Mouse (Mus musculus) limb, embryonic 12.5 days (tissue): ENCODE results near the gene Asb18. TPM values are rescaled to one million over a fixed set of nuclear protein-coding genes. Genes with fewer than 3 reads are reported as not detected.

Experiments
- ATAC-seq: fragments of 200-750 bp; cut with Nextera tagmentation; 2 replicates; pipeline ENCODE4 v1.8.0; 2017; ENCODE audit warnings: low read depth, moderate TSS enrichment; ENCODE audit not compliant: insufficient number of reproducible peaks, insufficient read depth, low FRiP score, low TSS enrichment
- H3K27ac ChIP-seq: fragments of 300-500 bp; sonication (generic); 2 replicates; pipeline ENCODE4 v1.5.1; 2016; ENCODE audit warnings: mild to moderate bottlenecking, moderate library complexity
- H3K27me3 ChIP-seq: fragments of 300-500 bp; sonication (generic); 2 replicates; pipeline ENCODE4 v1.6.1; 2016; ENCODE audit warnings: mild to moderate bottlenecking, moderate library complexity
- H3K36me3 ChIP-seq: fragments of 300-500 bp; sonication (generic); 2 replicates; pipeline ENCODE4 v1.6.1; 2016; ENCODE audit warnings: mild to moderate bottlenecking, moderate library complexity
- H3K4me1 ChIP-seq: fragments of 300-500 bp; sonication (generic); replicated peaks from 2 replicates; pipeline ENCODE4 v1.6.1; 2016
- H3K4me2 ChIP-seq: fragments of 300-500 bp; sonication (generic); 2 replicates; pipeline ENCODE4 v1.6.1; 2016; ENCODE audit warnings: mild to moderate bottlenecking, moderate library complexity
- H3K4me3 ChIP-seq: fragments of 300-500 bp; sonication (generic); replicated peaks from 2 replicates; pipeline ENCODE4 v1.5.1; 2016; ENCODE audit warnings: mild to moderate bottlenecking
- H3K9ac ChIP-seq: fragments of 300-500 bp; sonication (generic); replicated peaks from 2 replicates; pipeline ENCODE4 v1.6.1; 2016; ENCODE audit warnings: mild to moderate bottlenecking, moderate library complexity
- H3K9me3 ChIP-seq: fragments of 300-500 bp; sonication (generic); 2 replicates; pipeline ENCODE4 v1.6.1; 2016; ENCODE audit warnings: mild to moderate bottlenecking, moderate library complexity
- WGBS: fragments of 180-500 bp; shearing (Covaris S2); methylation state at CpG from one replicate; pipeline ENCODE4 v1.1.7; 2016; 5-methylcytosine and 5-hydroxymethylcytosine counted together
- polyA plus RNA-seq: library from polyadenylated mRNA; unstranded; fragments of >200 nt; fragmentation: Nextera tagmentation; extraction: Ambion mirVana; gene quantifications from 2 replicates; pipeline ENCODE4 v1.2.1, GENCODE M21; 2016

The Asb18 gene
- polyA plus RNA-seq, 1 experiment from 2014 or later, result 0.05 TPM

DNA sequence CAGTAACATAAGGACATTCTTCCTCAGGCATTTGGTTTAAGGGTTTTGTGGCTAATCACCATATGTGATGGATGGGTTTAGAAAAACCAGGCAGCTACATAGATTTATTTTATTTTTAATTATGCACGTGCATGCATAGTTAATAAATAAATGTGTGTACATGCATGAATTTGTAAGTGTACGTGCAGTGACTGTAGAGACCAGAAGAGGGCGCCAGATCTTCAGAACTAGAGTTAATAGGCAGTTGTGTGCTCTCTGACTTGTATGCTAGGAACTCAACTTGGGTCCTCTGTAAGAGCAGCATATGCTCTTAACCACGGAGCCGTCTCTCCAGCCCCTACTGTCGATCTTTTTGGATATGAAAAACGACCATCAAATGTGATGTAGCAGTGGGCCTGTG is 1.6 kb downstream of the Asb18 start:
- Histone ChIP-seq H3K4me2 (no peak overlapping the region), H3K27me3 (peaks cover under 1% of the 10 kb centered on the region; the same call in 1 of the 2 replicates), H3K36me3 (no peaks in the 10 kb centered on the region), H3K4me3 (no peak overlapping the region), H3K9ac (no peak overlapping the region), H3K4me1 (no peaks in the 10 kb centered on the region), H3K27ac (no peak overlapping the region), H3K9me3 (0 out of 2 replicates have a peak, but pooled peaks cover 7% of the 10 kb centered on the region)
- WGBS, result 68% methylated on average over 7 of the region's 7 CpGs
- no peak for ATAC-seq

DNA sequence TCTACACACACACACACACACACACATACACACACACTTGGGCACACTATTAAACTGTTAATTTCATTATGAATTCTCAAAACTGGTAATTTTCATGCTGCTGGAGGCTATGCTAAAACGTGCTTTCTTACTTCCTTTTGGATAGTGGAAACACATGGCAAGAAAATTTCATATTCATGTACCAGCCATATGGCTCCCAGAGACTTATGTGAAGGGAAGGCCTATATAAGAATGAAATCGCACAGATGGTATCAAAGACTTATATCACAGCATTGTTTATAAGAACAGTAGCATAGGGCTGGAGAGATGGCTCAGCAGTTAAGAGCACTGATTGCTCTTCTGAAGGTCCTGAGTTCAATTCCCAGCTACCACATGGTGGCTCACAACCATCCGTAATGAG is 2.3 kb downstream of the Asb18 start:
- ATAC-seq, result no peak
- WGBS, result 73% methylated on average over 3 of the region's 3 CpGs
- H3K27ac ChIP-seq, result no peak overlapping the region

GRCm38 (mm10) chr1:90010077-90010476 is 4.4 kb downstream of the Asb18 start:
- no peak for ATAC-seq
- no peak overlapping the region for H3K9ac ChIP-seq
- no peaks in the 10 kb centered on the region for H3K4me1 ChIP-seq
- WGBS, result 78% methylated on average over 1 of the region's 1 CpGs
- 0 out of 2 replicates have a peak, but pooled peaks cover 7% of the 10 kb centered on the region for H3K9me3 ChIP-seq
- H3K4me3 ChIP-seq, result no peak overlapping the region
- no peak overlapping the region for H3K27ac ChIP-seq
- H3K36me3 ChIP-seq, result no peaks in the 10 kb centered on the region
- peaks cover 6% of the 10 kb centered on the region; the same call in 1 of the 2 replicates for H3K27me3 ChIP-seq
- no peak overlapping the region for H3K4me2 ChIP-seq

More for the DNA sequence above, 2.3 kb downstream of the Asb18 start:
- Histone ChIP-seq H3K4me1 (no peaks in the 10 kb centered on the region), H3K4me3 (no peak overlapping the region), H3K27me3 (peaks cover 3% of the 10 kb centered on the region; the same call in 1 of the 2 replicates), H3K9ac (no peak overlapping the region), H3K9me3 (0 out of 2 replicates have a peak, but pooled peaks cover 7% of the 10 kb centered on the region), H3K36me3 (no peaks in the 10 kb centered on the region), H3K4me2 (no peak overlapping the region)

GRCm38 (mm10) chr1:90009188-90009587 is 5.3 kb downstream of the Asb18 start:
- WGBS, result 88% methylated on average over 3 of the region's 3 CpGs
- ATAC-seq, result no peak
- Histone ChIP-seq H3K36me3 (no peaks in the 10 kb centered on the region), H3K27me3 (peaks cover 12% of the 10 kb centered on the region), H3K4me2 (no peak overlapping the region), H3K4me3 (no peak overlapping the region), H3K27ac (no peak overlapping the region), H3K9ac (no peak overlapping the region), H3K9me3 (0 out of 2 replicates have a peak, but pooled peaks cover 7% of the 10 kb centered on the region), H3K4me1 (no peaks in the 10 kb centered on the region)

DNA sequence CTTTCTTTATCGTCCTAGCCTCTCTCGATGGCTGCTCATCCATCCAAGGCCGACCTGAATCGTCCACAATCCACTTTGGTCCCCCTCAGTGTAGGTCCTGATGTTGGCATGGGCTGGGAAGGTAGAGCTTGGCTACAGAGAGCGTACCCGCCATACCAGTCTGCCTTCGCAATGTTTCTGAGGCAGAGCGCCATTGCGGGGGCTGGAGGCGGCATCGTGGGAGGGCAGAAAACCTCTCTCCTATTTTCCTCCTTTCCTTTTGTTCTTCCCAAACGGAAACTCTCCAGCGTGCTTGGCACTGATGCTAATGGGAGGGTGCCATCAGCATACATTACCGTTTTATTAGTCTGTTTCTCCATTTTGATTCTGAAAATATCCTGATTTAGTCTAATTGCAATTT is 7.8 kb downstream of the Asb18 start:
- 76% methylated on average over 14 of the region's 14 CpGs for WGBS
- Histone ChIP-seq H3K9ac (no peak overlapping the region), H3K4me1 (no peaks in the 10 kb centered on the region), H3K36me3 (no peaks in the 10 kb centered on the region), H3K4me2 (no peak overlapping the region), H3K27ac (no peak overlapping the region), H3K4me3 (no peak overlapping the region), H3K27me3 (peaks cover 12% of the 10 kb centered on the region), H3K9me3 (no peaks in the 10 kb centered on the region)
- no peak for ATAC-seq

GRCm38 (mm10) chr1:90000981-90001380 is 13.5 kb downstream of the Asb18 start:
- H3K4me1 ChIP-seq, result 0 out of 2 replicates have a peak, but pooled peaks cover 4% of the 10 kb centered on the region
- H3K36me3 ChIP-seq, result no peaks in the 10 kb centered on the region
- H3K4me3 ChIP-seq, result no peak overlapping the region
- H3K27me3 ChIP-seq, result peaks cover 29% of the 10 kb centered on the region
- H3K9me3 ChIP-seq, result no peaks in the 10 kb centered on the region
- no peak overlapping the region for H3K27ac ChIP-seq
- H3K9ac ChIP-seq, result no peak overlapping the region
- ATAC-seq, result no peak
- 50% methylated on average over 5 of the region's 5 CpGs for WGBS
- no peak overlapping the region for H3K4me2 ChIP-seq

GRCm38 (mm10) chr1:89999858-90000257 is 14.6 kb downstream of the Asb18 start:
- Histone ChIP-seq H3K4me3 (no peak overlapping the region), H3K9ac (no peak overlapping the region), H3K9me3 (no peaks in the 10 kb centered on the region), H3K4me2 (no peak overlapping the region), H3K27me3 (peaks cover 40% of the 10 kb centered on the region), H3K36me3 (no peaks in the 10 kb centered on the region), H3K27ac (no peak overlapping the region), H3K4me1 (0 out of 2 replicates have a peak, but pooled peaks cover 4% of the 10 kb centered on the region)
- WGBS, result 83% methylated on average over 3 of the region's 3 CpGs
- no peak for ATAC-seq

GRCm38 (mm10) chr1:89998696-89999095 is 15.8 kb downstream of the Asb18 start:
- Histone ChIP-seq H3K27me3 (peaks cover 46% of the 10 kb centered on the region), H3K4me1 (0 out of 2 replicates have a peak, but pooled peaks cover 4% of the 10 kb centered on the region), H3K27ac (no peak overlapping the region), H3K9me3 (no peaks in the 10 kb centered on the region), H3K4me3 (no peak overlapping the region), H3K9ac (no peak overlapping the region), H3K4me2 (no peak overlapping the region), H3K36me3 (no peaks in the 10 kb centered on the region)
- 60% methylated on average over 2 of the region's 2 CpGs for WGBS
- ATAC-seq, result no peak

DNA sequence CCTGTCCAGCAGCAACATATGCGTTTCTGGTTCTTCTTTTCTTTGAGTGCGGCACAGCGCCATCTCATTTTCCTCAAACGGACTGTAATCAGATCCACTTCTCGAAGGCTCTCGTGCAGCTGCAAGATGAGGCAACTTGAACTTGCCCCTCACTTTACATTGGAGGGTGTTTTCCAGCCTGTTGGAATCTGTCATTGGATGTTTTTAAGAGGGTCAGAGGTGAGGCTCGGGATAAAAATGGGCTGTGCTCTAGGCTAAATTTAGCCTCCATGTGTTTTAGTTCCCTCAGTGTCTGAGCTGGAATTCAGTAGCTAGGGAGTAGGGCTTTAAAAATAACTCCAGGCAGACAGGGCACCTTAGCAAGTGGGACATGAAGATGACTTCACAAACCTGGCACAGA is 16.4 kb downstream of the Asb18 start:
- no peak for ATAC-seq
- Histone ChIP-seq H3K9ac (no peak overlapping the region), H3K9me3 (no peaks in the 10 kb centered on the region), H3K4me3 (no peak overlapping the region), H3K36me3 (no peaks in the 10 kb centered on the region), H3K27me3 (peaks cover 52% of the 10 kb centered on the region), H3K27ac (no peak overlapping the region), H3K4me1 (0 out of 2 replicates have a peak, but pooled peaks cover 4% of the 10 kb centered on the region), H3K4me2 (no peak overlapping the region)
- WGBS, result 37% methylated on average over 7 of the region's 7 CpGs

DNA sequence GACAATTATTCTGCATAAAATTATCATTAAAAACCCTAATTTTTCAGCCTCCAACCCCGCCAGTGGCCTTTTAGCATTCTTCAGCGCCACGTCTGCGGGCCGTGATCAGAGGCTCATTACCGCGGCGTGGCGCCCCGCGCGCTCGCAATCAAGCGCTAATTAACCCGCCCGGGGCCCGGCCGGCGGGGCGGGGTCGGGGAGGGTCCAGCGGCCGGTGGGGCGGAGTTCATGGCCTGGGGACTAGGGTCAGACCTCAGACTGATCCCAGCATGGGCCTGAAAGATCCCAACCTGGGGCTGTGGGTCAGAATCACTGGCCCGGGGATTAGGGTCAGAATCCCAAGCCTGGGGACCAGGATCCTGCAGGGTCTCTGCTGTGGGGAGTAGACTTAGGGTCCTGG is 22.2 kb downstream of the Asb18 start:
- Histone ChIP-seq H3K9ac (no peak overlapping the region), H3K36me3 (no peaks in the 10 kb centered on the region), H3K4me1 (peaks cover 10% of the 10 kb centered on the region; the same call in 1 of the 2 replicates), H3K9me3 (no peaks in the 10 kb centered on the region), H3K4me3 (peak overlapping the region; percentile 29), H3K27ac (no peak overlapping the region), H3K27me3 (peaks cover 71% of the 10 kb centered on the region), H3K4me2 (peak overlapping the region; percentile 58)
- WGBS, result 2% methylated on average over 25 of the region's 25 CpGs
- ATAC-seq, result peak; percentile 31; the same call in 1 of the 2 replicates

DNA sequence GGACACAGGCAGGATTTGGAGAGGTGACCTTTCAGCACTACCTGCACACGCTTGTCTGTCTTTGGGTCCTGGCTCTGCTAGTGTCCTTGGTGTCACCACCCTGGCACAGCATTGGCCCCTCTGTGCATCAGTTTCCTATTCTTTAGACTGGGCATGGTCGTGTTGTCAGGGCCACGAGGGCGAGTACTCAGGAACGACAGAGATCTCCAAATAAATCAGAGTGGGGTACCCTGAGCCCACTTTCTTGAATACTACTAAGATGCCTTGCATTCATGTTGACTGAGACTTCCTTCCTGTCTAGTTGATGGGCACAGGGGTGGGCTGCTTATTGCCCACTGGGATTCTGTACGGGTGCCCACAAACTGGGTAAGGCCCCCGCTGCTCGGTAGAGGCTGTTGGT is 37.2 kb downstream of the Asb18 start:
- Histone ChIP-seq H3K9ac (no peak overlapping the region), H3K27ac (no peak overlapping the region), H3K4me3 (no peak overlapping the region), H3K4me2 (no peak overlapping the region), H3K27me3 (peaks cover 20% of the 10 kb centered on the region), H3K9me3 (no peaks in the 10 kb centered on the region), H3K36me3 (no peaks in the 10 kb centered on the region), H3K4me1 (no peaks in the 10 kb centered on the region)
- 85% methylated on average over 8 of the region's 8 CpGs for WGBS
- no peak for ATAC-seq

GRCm38 (mm10) chr1:89976411-89976810 is 38.1 kb downstream of the Asb18 start:
- Histone ChIP-seq H3K27ac (no peak overlapping the region), H3K9ac (no peak overlapping the region), H3K4me1 (no peaks in the 10 kb centered on the region), H3K27me3 (peaks cover 28% of the 10 kb centered on the region), H3K36me3 (no peaks in the 10 kb centered on the region), H3K9me3 (no peaks in the 10 kb centered on the region), H3K4me3 (no peak overlapping the region), H3K4me2 (no peak overlapping the region)
- 79% methylated on average over 8 of the region's 8 CpGs for WGBS
- no peak for ATAC-seq
